Mouse (Mus musculus) lung, postnatal 0 days (tissue): ENCODE measurements around the gene Malrd1.

Source experiments
- CTCF ChIP-seq: IDR thresholded peaks from 2 replicates; pipeline ENCODE4 v1.5.1; 2016; ENCODE audit warnings: antibody characterized with exemption, mild to moderate bottlenecking
- EP300 ChIP-seq: IDR thresholded peaks from 2 replicates; pipeline ENCODE4 v1.6.1; 2016; ENCODE audit warnings: antibody characterized with exemption, mild to moderate bottlenecking, control low read depth

DNA sequence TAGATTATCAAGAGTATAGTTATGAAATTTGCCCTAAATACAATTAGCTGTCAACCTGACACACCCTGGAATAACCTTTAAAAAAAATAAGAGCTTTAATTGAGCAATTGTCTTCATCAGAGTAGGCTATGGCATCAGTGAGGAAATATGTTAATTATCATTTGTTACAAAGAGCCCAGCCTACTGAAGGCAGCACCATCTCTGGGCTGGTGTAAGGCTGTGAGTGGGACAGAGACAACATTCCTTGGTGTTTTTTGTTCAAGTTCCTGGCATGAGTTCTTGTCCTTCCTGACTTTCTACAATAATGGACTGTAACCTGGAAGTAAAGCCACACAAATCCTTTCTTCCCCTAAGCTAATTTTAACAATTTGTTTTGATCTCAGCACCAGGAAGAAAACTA is 645.8 kb downstream of the Malrd1 start:
- no peak for TF ChIP-seq CTCF
- no peak for TF ChIP-seq EP300
